Mouse (Mus musculus) stomach, embryonic 16.5 days (tissue): ENCODE measurements around the gene Ncbp3. TPM values are rescaled to one million over a fixed set of nuclear protein-coding genes. Genes with fewer than 3 reads are reported as not detected.

Source experiments
- ATAC-seq: fragments of 200-750 bp; cut with Nextera tagmentation; 2 replicates; pipeline ENCODE4 v1.8.0; 2017; ENCODE audit warnings: moderate number of reproducible peaks, moderate TSS enrichment; ENCODE audit not compliant: insufficient read depth, low FRiP score
- H3K27ac ChIP-seq: fragments of 300-500 bp; sonication (generic); 2 replicates; pipeline ENCODE4 v1.5.1; 2014; ENCODE audit warnings: low read length
- H3K27me3 ChIP-seq: fragments of 300-500 bp; sonication (generic); 2 replicates; pipeline ENCODE4 v1.6.1; 2014; ENCODE audit warnings: low read length, control low read depth, mixed read lengths; ENCODE audit not compliant: control insufficient read depth, insufficient read depth
- H3K36me3 ChIP-seq: fragments of 300-500 bp; sonication (generic); 2 replicates; pipeline ENCODE4 v1.6.1; 2014; ENCODE audit warnings: low read length; ENCODE audit not compliant: control insufficient read depth, insufficient read depth
- H3K4me1 ChIP-seq: fragments of 300-500 bp; sonication (generic); 2 replicates; pipeline ENCODE4 v1.6.1; 2014; ENCODE audit warnings: low read length, control low read depth, mixed read lengths; ENCODE audit not compliant: control insufficient read depth, insufficient read depth
- H3K4me2 ChIP-seq: fragments of 300-500 bp; sonication (generic); 2 replicates; pipeline ENCODE4 v1.6.1; 2014; ENCODE audit warnings: low read depth, low read length, mixed read lengths
- H3K4me3 ChIP-seq: fragments of 300-500 bp; sonication (generic); replicated peaks from 2 replicates; pipeline ENCODE4 v1.5.1; 2014; ENCODE audit warnings: mild to moderate bottlenecking, low read length
- H3K9ac ChIP-seq: fragments of 300-500 bp; sonication (generic); 2 replicates; pipeline ENCODE4 v1.6.1; 2014; ENCODE audit warnings: low read length
- H3K9me3 ChIP-seq: fragments of 300-500 bp; sonication (generic); replicated peaks from 2 replicates; pipeline ENCODE4 v1.6.1; 2016; ENCODE audit warnings: low read length, control low read depth; ENCODE audit not compliant: control insufficient read depth
- WGBS: fragments of 180-500 bp; shearing (Covaris S2); extraction: QIAGEN DNeasy Blood & Tissue Kit; methylation state at CpG from one replicate; pipeline ENCODE4 v1.1.7; 2014; 5-methylcytosine and 5-hydroxymethylcytosine counted together
- polyA plus RNA-seq: library from polyadenylated mRNA; unstranded; fragments of >200 nt; fragmentation: Nextera tagmentation; extraction: Ambion mirVana; gene quantifications from 2 replicates; pipeline ENCODE4 v1.2.1, GENCODE M21; 2015

Gene Ncbp3
- 10.8 and 11.1 TPM in 2 replicates for polyA plus RNA-seq

- ATAC-seq, result peak; percentile 96
- peak within 1 kb of the TSS; percentile 96 for H3K4me3 ChIP-seq
- WGBS, result under 1% methylated on average over 39 of the region's 39 CpGs
- H3K9ac ChIP-seq, result peak within 1 kb of the TSS; percentile 98
- H3K4me1 ChIP-seq, result peaks cover 13% of the 10 kb centered on the region
- H3K36me3 ChIP-seq, result peaks cover 8% of the 10 kb centered on the region; the same call in 1 of the 2 replicates
- H3K9me3 ChIP-seq, result no peaks in the 10 kb centered on the region
- H3K4me2 ChIP-seq, result peak within 1 kb of the TSS; percentile 90
- no peaks in the 10 kb centered on the region for H3K27me3 ChIP-seq
- peak within 1 kb of the TSS; percentile 90 for H3K27ac ChIP-seq
Observed at GRCm38 (mm10) chr11:73047542-73047996, at the start of gene Ncbp3. Ncbp3 (plus strand) TSS chr11:73047783.

DNA sequence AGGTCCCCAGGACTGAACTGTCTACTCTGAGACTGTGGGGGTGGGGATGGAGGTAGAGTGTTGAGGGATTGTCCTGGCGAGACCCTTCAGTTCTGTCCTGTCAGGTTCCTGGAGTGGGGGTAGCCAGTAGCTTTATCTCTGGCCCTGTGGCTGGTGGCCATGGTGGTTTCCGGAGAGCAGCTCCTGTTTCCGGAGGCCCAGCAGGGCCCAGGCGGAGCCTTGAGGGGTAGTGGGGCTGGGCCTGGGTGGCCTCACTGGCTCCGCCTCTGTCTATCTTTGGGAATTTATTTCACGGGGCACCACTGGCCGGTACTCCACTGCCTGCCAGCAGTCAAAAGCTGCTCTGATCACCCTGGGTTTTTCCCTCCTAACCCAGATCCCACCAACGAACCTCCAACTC, 48.8 kb upstream of the Ncbp3 start, which contains the start of gene P2rx1:
P2rx1 (plus strand) TSS at position 333 of the 400 bp plus-strand sequence.
- Histone ChIP-seq H3K27me3 (no peaks in the 10 kb centered on the region), H3K4me3 (no peak within 1 kb of the TSS), H3K4me1 (peaks cover 7% of the 10 kb centered on the region), H3K9me3 (no peaks in the 10 kb centered on the region), H3K9ac (no peak within 1 kb of the TSS), H3K4me2 (no peak within 1 kb of the TSS), H3K27ac (no peak within 1 kb of the TSS), H3K36me3 (no peaks in the 10 kb centered on the region)
- no peak for ATAC-seq
- 40% methylated on average over 8 of the region's 8 CpGs for whole genome bisulfite sequencing

DNA sequence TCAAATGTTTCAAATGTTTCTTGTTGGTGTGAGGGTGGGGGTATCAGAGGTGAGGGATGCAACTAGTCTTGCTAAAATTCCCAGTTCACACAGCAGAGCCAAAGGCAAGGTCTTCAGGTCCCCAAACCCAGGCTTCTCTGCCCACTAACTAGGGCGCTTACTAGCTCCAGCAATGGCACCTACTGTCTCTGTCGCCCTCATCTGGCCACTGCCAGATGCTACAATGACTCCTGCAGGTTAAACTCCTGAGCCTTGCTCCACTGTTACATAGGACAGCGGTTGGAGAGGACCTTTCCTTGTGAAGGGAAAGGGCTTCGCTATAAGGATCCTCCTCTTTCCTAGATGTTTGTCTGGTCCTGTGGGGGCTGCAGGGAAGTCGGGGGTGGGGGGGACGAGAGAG, 46.6 kb upstream of the Ncbp3 start:
- Histone ChIP-seq H3K9ac (no peak overlapping the region), H3K4me3 (no peak overlapping the region), H3K27me3 (no peaks in the 10 kb centered on the region), H3K4me1 (peaks cover 7% of the 10 kb centered on the region), H3K9me3 (no peaks in the 10 kb centered on the region; the same call in 1 of the 2 replicates), H3K27ac (no peak overlapping the region), H3K36me3 (no peaks in the 10 kb centered on the region), H3K4me2 (no peak overlapping the region)
- peak; percentile 41; the same call in 1 of the 2 replicates for ATAC-seq
- 11% methylated on average over 6 of the region's 6 CpGs for WGBS

- H3K4me3 ChIP-seq, result no peak overlapping the region
- WGBS, result 2% methylated on average over 2 of the region's 2 CpGs
- no peak overlapping the region for H3K27ac ChIP-seq
- H3K4me1 ChIP-seq, result 0 out of 2 replicates have a peak, but pooled peaks cover 4% of the 10 kb centered on the region
- no peaks in the 10 kb centered on the region for H3K36me3 ChIP-seq
- no peaks in the 10 kb centered on the region; the same call in 1 of the 2 replicates for H3K27me3 ChIP-seq
- peak overlapping the region; percentile 18; the same call in 1 of the 2 replicates for H3K9ac ChIP-seq
- no peak overlapping the region for H3K4me2 ChIP-seq
- H3K9me3 ChIP-seq, result no peaks in the 10 kb centered on the region; the same call in 1 of the 2 replicates
- ATAC-seq, result peak; percentile 72; the same call in 1 of the 2 replicates
Observed at GRCm38 (mm10) chr11:73006377-73006776, 41.2 kb upstream of the Ncbp3 start.

DNA sequence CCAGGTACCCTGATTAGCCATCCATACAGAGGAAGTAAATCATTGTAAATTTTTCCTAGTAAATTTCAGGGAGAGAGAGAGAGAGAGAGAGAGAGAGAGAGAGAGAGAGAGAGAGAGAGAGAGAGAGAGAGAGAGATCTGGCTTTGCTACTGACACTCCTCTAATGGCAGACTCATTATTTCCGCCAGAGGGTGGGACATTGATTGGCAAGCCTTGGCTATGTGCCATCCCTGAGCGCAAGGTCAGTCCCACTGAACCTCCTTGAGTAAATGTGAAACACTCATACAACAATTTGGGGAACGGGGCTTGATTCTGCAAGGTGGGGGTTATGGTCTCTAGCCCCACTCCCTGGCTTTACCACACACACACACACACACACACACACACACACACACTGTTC, 40.5 kb upstream of the Ncbp3 start:
- H3K36me3 ChIP-seq, result no peaks in the 10 kb centered on the region
- no peaks in the 10 kb centered on the region; the same call in 1 of the 2 replicates for H3K9me3 ChIP-seq
- H3K4me2 ChIP-seq, result no peak overlapping the region
- no peak overlapping the region for H3K27ac ChIP-seq
- H3K27me3 ChIP-seq, result no peaks in the 10 kb centered on the region; the same call in 1 of the 2 replicates
- H3K4me3 ChIP-seq, result no peak overlapping the region
- H3K4me1 ChIP-seq, result 0 out of 2 replicates have a peak, but pooled peaks cover 4% of the 10 kb centered on the region
- WGBS, result 69% methylated on average over 3 of the region's 3 CpGs
- no peak for ATAC-seq
- no peak overlapping the region for H3K9ac ChIP-seq

GRCm38 (mm10) chr11:73007698-73008481, 39.7 kb upstream of the Ncbp3 start:
- 0 out of 2 replicates have a peak, but pooled peaks have one; percentile 45 for ATAC-seq
- Histone ChIP-seq H3K4me1 (0 out of 2 replicates have a peak, but pooled peaks cover 4% of the 10 kb centered on the region), H3K27ac (no peak overlapping the region), H3K27me3 (no peaks in the 10 kb centered on the region; the same call in 1 of the 2 replicates), H3K4me2 (no peak overlapping the region), H3K9ac (no peak overlapping the region), H3K4me3 (no peak overlapping the region), H3K9me3 (no peaks in the 10 kb centered on the region; the same call in 1 of the 2 replicates), H3K36me3 (no peaks in the 10 kb centered on the region)
- 57% methylated on average over 11 of the region's 11 CpGs for WGBS

DNA sequence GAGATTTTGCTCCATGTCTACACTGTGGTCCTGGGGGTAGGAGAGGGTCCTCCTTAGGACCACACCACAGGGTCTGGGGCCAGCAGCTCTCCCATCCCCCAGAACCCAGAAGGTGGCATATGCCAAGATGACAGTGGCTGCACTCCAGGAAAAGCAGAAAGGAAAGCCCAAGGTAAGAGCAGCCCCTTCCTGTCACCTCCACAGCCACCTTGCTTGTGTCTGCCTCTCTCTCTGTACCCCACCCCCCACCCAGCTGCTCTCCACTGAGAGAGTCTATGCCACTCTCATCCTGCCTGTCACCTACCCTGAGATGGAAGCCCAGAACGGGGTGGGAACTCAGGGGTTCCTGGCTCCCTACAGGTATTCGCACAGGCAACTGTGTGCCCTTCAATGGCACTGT, 38.8 kb upstream of the Ncbp3 start:
- no peaks in the 10 kb centered on the region; the same call in 1 of the 2 replicates for H3K9me3 ChIP-seq
- no peaks in the 10 kb centered on the region; the same call in 1 of the 2 replicates for H3K27me3 ChIP-seq
- WGBS, result 63% methylated on average over 2 of the region's 2 CpGs
- no peak overlapping the region for H3K4me2 ChIP-seq
- H3K4me3 ChIP-seq, result no peak overlapping the region
- no peaks in the 10 kb centered on the region for H3K36me3 ChIP-seq
- no peak for ATAC-seq
- H3K4me1 ChIP-seq, result 0 out of 2 replicates have a peak, but pooled peaks cover 4% of the 10 kb centered on the region
- no peak overlapping the region for H3K9ac ChIP-seq
- H3K27ac ChIP-seq, result no peak overlapping the region

GRCm38 (mm10) chr11:73009531-73010274, 37.9 kb upstream of the Ncbp3 start:
- Histone ChIP-seq H3K27ac (no peak overlapping the region), H3K36me3 (no peaks in the 10 kb centered on the region), H3K27me3 (no peaks in the 10 kb centered on the region; the same call in 1 of the 2 replicates), H3K4me3 (no peak overlapping the region; the same call in 1 of the 2 replicates), H3K9ac (no peak overlapping the region; the same call in 1 of the 2 replicates), H3K4me2 (no peak overlapping the region), H3K9me3 (no peaks in the 10 kb centered on the region), H3K4me1 (peaks cover 4% of the 10 kb centered on the region)
- ATAC-seq, result no peak
- 52% methylated on average over 13 of the region's 13 CpGs for WGBS
